Mouse (Mus musculus): ENCODE measurements around the gene Irf3.

DNA sequence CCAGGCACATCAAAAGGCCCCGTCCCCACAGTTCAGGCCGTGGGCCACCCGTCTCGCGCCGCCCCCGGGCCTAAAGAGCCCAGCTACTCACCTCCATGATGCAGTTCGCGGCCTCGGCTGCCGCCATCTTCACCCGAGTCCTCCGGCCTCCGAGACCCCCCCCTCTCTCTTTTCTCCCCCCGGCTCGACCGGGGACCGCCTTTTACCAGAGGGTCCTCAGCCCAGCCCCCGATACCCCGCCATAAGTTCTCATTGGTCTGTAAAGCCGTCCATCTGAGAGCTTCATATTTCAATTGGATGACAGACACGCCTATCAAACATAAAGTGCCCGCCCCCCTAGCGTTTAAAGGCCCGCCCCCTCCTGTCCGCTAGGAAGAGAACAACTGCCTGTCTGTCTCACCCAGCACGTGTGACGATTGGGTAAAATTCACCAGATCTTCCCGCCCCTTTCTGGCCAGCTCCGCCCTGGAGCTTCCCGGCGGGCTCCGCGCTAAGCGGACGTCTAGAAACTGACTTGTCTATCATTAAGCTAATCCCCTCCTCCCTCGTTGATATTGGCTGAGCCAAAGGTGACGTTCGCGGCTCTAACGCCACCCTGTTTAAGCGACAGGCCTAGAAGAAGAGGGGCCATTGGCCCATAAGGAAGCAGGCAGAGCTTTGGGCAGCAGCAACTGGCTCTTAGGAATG lies 11.1 kb upstream of the Irf3 start, which contains the start of gene Prmt1:
- peak; percentile 61 for TF ChIP-seq EP300 (IDR thresholded peaks at IDR 0.05; ENCODE audit: low read depth)
- TF ChIP-seq CTCF (IDR thresholded peaks at IDR 0.05; ENCODE audit: low read depth) = no peak

Data from liver, embryonic 14.5 days (tissue).